Mouse (Mus musculus) hematopoietic multipotent progenitor cell, adult 10-12 weeks (in vitro differentiated cells): ENCODE results near the gene Gm20604. TPM values are rescaled to one million over a fixed set of nuclear protein-coding genes. Genes with fewer than 3 reads are reported as not detected.

Experiments
- polyA plus RNA-seq: library from polyadenylated mRNA; stranded (reverse); fragments of >175 nt; gene quantifications from 2 replicates; pipeline ENCODE4 v1.2.3, GENCODE M21; 2012; ENCODE audit warnings: low replicate concordance

The Gm20604 gene
- 0.77 and 0.86 TPM in 2 replicates for polyA plus RNA-seq

DNA sequence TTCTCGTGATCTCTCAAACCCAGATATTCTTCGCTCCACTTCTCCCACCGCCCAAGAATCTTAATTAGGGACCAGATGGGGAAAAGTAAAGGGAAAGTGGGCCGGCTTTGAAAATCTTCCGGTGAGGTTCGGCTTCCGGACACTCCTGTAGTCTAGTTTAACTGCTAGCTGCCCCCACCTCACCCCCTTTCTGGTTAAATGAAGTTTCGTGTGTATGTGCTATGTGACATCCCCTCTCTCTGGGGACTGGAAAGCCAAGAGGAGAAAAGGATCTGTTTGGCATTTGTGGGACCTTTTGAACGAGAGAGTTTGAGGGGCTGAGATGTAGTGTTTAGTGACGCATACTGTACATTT lies at the start of gene Gm20604:
TSS of gene Gm20604 (minus strand) at position 270 of the 354 bp plus-strand sequence.

GRCm38 (mm10) chr12:102757689-102758402 lies 626 bp downstream of the Gm20604 start, which contains the start of the genes Gm28051, Gon7 and Ubr7:
Gene Gm28051 (minus strand): TSS chr12:102757765.
Gene Gon7 (minus strand): TSS chr12:102757803.
Gene Ubr7 (plus strand): TSS chr12:102757967.

DNA sequence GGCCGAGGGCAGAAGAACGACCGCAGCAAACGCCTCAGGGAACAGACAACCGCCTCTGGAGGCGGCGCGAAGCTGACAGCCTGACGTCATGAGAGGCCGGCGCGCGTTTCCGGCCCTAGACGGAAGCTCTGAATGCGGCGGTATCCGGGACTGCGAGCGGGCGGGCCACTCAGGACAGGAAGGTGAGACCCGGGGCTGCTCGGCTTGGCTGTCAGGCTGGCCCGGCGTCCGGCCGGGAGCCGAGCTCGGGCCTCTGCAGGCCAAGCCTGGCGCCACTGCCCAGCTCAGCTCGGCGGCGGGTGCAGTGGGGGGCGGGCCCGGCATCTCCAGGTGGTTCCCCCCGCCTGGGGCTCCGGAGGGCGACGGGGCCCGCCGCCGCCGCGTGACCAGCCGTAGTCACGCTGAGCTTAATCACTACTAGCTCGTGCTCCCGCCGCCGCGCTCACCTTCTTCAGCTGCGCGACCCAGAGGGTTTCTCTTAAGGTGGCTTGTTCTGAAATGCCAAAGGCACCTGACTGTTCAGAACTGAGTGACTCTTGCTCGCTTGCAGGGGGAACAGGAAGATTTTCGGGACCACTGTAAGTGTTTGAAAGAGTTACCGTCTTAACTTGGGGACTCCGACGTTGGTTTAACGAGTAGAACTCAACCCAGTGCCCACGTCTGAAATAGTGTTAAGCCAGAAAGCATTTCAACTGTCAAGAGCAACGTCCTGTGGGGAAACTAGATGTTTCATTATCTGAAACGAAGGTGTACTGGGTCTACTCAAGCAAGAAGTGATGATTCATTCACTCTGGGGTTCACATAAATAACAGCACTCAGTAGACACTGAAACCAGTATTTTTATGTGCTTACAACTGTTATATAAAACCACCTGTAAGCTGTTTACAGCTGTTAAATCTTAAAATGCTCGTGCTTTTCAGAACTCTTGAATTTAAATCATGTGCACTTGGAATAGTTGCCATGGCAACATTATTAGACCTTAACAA lies 14.6 kb downstream of the Gm20604 start, which contains the start of the genes Moap1 and Tmem251:
TSS of gene Moap1 (minus strand) at position 73 of the 986 bp plus-strand sequence.
TSS of gene Tmem251 (plus strand) at position 174 of the 986 bp plus-strand sequence.

GRCm38 (mm10) chr12:102704457-102705198 lies 53.8 kb downstream of the Gm20604 start, which contains the start of gene Itpk1:
Gene Itpk1 (minus strand): TSS chr12:102704930.

Other genes with a start within 250 kb of the Gm20604 start
- gene Chga, start 203.7 kb downstream of the Gm20604 start, polyA plus RNA-seq, result 0.07 TPM in 1 of 2 replicates, not detected in the other
- gene Itpk1, start 53.7 kb downstream of the Gm20604 start, polyA plus RNA-seq, result 26.0 and 34.0 TPM in 2 replicates
- gene Moap1, start 15.0 kb downstream of the Gm20604 start, polyA plus RNA-seq, result 0.67 and 1.6 TPM in 2 replicates
- gene Tmem251, start 14.9 kb downstream of the Gm20604 start, polyA plus RNA-seq, result 2.1 and 2.4 TPM in 2 replicates
- gene Gm28051, start 907 bp downstream of the Gm20604 start, polyA plus RNA-seq, result 0.90 and 9.3 TPM in 2 replicates
- 5.5 and 9.2 TPM in 2 replicates for gene Gon7, start 869 bp downstream of the Gm20604 start, polyA plus RNA-seq
- 9.1 and 13.0 TPM in 2 replicates for gene Ubr7, start 705 bp downstream of the Gm20604 start, polyA plus RNA-seq
- gene Btbd7, start 119.8 kb upstream of the Gm20604 start, polyA plus RNA-seq, result 4.1 and 4.4 TPM in 2 replicates
- gene Cox8c, start 140.6 kb upstream of the Gm20604 start, polyA plus RNA-seq, result not detected in 2 replicates
- not detected in 2 replicates for gene Unc79, start 190.2 kb upstream of the Gm20604 start, polyA plus RNA-seq